Mouse (Mus musculus): ENCODE measurements around the gene Ppp2r5a. TPM values are rescaled to one million over a fixed set of nuclear protein-coding genes. Genes with fewer than 3 reads are reported as not detected.

Gene Ppp2r5a
- total and polyA plus RNA-seq, 3 experiments: 40.3 to 96.7 (median 62.0) TPM

- in situ Hi-C loops (cut with MboI; ENCODE audit: low pct_ligation_motif_present, low pct_unique_long_range_greater_than_20kb, low sequenced_read_pairs) (loop anchor here (25.0 kb wide), 1 partner anchor 464 kb away; the partner anchor contains the start of gene Nek2), dilution Hi-C loops (cut with MboI; ENCODE audit: extremely low pct_ligation_motif_present, extremely low pct_unique_long_range_greater_than_20kb, low sequenced_read_pairs) (no loop called here)
- H3K79me2 ChIP-seq (replicated peaks; ENCODE audit: control insufficient read depth, extremely low read depth, insufficient read depth, poor library complexity, severe bottlenecking): no peaks in the 10 kb centered on the region
- no peak overlapping the region for H3K4me2 ChIP-seq (ENCODE audit: insufficient read depth, low read depth, poor library complexity, severe bottlenecking)
- no peak overlapping the region for H3K27ac ChIP-seq (ENCODE audit: insufficient read depth, low read depth)
- no peak for DNase-seq (ENCODE audit: extremely low read depth)
- H3K27me3 ChIP-seq (replicated peaks): no peaks in the 10 kb centered on the region
- H3K4me3 ChIP-seq (replicated peaks in 1 of 3; ENCODE audit: low read depth in 2 of 3, low read length in 2 of 3, poor library complexity in 1 of 3): no peak overlapping the region
- H3K9me3 ChIP-seq (replicated peaks; ENCODE audit: low read length): no peaks in the 10 kb centered on the region
- H3K36me3 ChIP-seq (replicated peaks in 1 of 2; ENCODE audit: control insufficient read depth in 1 of 2, insufficient read depth in 1 of 2, low read length in 1 of 2): peaks cover 70 to 85% of the 10 kb centered on the region in 2 experiments
- no peak overlapping the region for H3K9ac ChIP-seq (ENCODE audit: insufficient read depth, low read depth)
- H3K4me1 ChIP-seq (ENCODE audit: control insufficient read depth in 1 of 2, insufficient read depth in 2 of 2): peaks cover 2 to 17% of the 10 kb centered on the region in 2 experiments; a peak in 3 of 4 replicates
- TF ChIP-seq MAX (IDR thresholded peaks at IDR 0.05; ENCODE audit: low read length): no peak
- no peak for TF ChIP-seq NELFE (IDR thresholded peaks at IDR 0.05; ENCODE audit: low read depth, low read length)
- TF ChIP-seq CTCF (conservative IDR thresholded peaks at IDR 0.05 in 1 of 2, IDR thresholded peaks at IDR 0.05 in 1 of 2; ENCODE audit: low read depth in 2 of 2, low read length in 2 of 2): no peak
- no peak for TF ChIP-seq JUND (conservative IDR thresholded peaks at IDR 0.05; ENCODE audit: low read depth, low read length)
- TF ChIP-seq TCF12 (IDR thresholded peaks at IDR 0.05; ENCODE audit: low read depth, low read length): no peak
- TF ChIP-seq E2F4 (IDR thresholded peaks at IDR 0.05; ENCODE audit: insufficient replicate concordance, low read depth, low read length): no peak
- TF ChIP-seq ZKSCAN1 (IDR thresholded peaks at IDR 0.05; ENCODE audit: borderline replicate concordance, low read depth, low read length): no peak
- TF ChIP-seq NRF1 (IDR thresholded peaks at IDR 0.05; ENCODE audit: low read depth, low read length): no peak
- TF ChIP-seq TBP (conservative IDR thresholded peaks at IDR 0.05; ENCODE audit: low read depth, low read length): no peak
Measured at GRCm38 (mm10) chr1:191348592-191348991, 54.5 kb downstream of the Ppp2r5a start.

GRCm38 (mm10) chr1:191347602-191348001 is 55.5 kb downstream of the Ppp2r5a start:
- dilution Hi-C loops (cut with MboI; ENCODE audit: extremely low pct_ligation_motif_present, extremely low pct_unique_long_range_greater_than_20kb, low sequenced_read_pairs) (no loop called here), in situ Hi-C loops (cut with MboI; ENCODE audit: low pct_ligation_motif_present, low pct_unique_long_range_greater_than_20kb, low sequenced_read_pairs) (loop anchor here (25.0 kb wide), 1 partner anchor 465 kb away; the partner anchor contains the start of gene Nek2)
- no peak overlapping the region for H3K4me2 ChIP-seq (ENCODE audit: insufficient read depth, low read depth, poor library complexity, severe bottlenecking)
- no peaks in the 10 kb centered on the region for H3K9me3 ChIP-seq (replicated peaks; ENCODE audit: low read length)
- no peaks in the 10 kb centered on the region for H3K27me3 ChIP-seq (replicated peaks)
- no peak for DNase-seq (ENCODE audit: extremely low read depth)
- no peak overlapping the region for H3K27ac ChIP-seq (ENCODE audit: insufficient read depth, low read depth)
- no peak overlapping the region for H3K4me3 ChIP-seq (replicated peaks in 1 of 3; ENCODE audit: low read depth in 2 of 3, low read length in 2 of 3, poor library complexity in 1 of 3)
- H3K4me1 ChIP-seq (ENCODE audit: control insufficient read depth in 1 of 2, insufficient read depth in 2 of 2): peaks cover 2 to 17% of the 10 kb centered on the region in 2 experiments; a peak in 3 of 4 replicates
- peaks cover 71 to 87% of the 10 kb centered on the region in 2 experiments for H3K36me3 ChIP-seq (replicated peaks in 1 of 2; ENCODE audit: control insufficient read depth in 1 of 2, insufficient read depth in 1 of 2, low read length in 1 of 2)
- no peak overlapping the region for H3K9ac ChIP-seq (ENCODE audit: insufficient read depth, low read depth)
- TF ChIP-seq MAFK (IDR thresholded peaks at IDR 0.05; ENCODE audit: insufficient replicate concordance, low read length): no peak
- no peak for TF ChIP-seq SIN3A (IDR thresholded peaks at IDR 0.05; ENCODE audit: low read length)
- TF ChIP-seq CHD1 (IDR thresholded peaks at IDR 0.05; ENCODE audit: low read depth, low read length): no peak
- TF ChIP-seq IRF4 (IDR thresholded peaks at IDR 0.05; ENCODE audit: low read depth, low read length): no peak
- no peak for TF ChIP-seq HCFC1 (IDR thresholded peaks at IDR 0.05; ENCODE audit: low read depth, low read length)
- TF ChIP-seq POLR2A (IDR thresholded peaks at IDR 0.05; ENCODE audit: low read depth, low read length): no peak
- H3K79me2 ChIP-seq (replicated peaks; ENCODE audit: control insufficient read depth, extremely low read depth, insufficient read depth, poor library complexity, severe bottlenecking): no peaks in the 10 kb centered on the region

GRCm38 (mm10) chr1:191340530-191340929 is 62.5 kb downstream of the Ppp2r5a start:
- H3K4me2 ChIP-seq (ENCODE audit: insufficient read depth, low read depth, poor library complexity, severe bottlenecking): no peak overlapping the region
- no peaks in the 10 kb centered on the region for H3K4me1 ChIP-seq (ENCODE audit: control insufficient read depth in 1 of 2, insufficient read depth in 2 of 2)
- H3K36me3 ChIP-seq (replicated peaks in 1 of 2; ENCODE audit: control insufficient read depth in 1 of 2, insufficient read depth in 1 of 2, low read length in 1 of 2): peaks cover 79 to 96% of the 10 kb centered on the region in 2 experiments
- H3K9ac ChIP-seq (ENCODE audit: insufficient read depth, low read depth): no peak overlapping the region
- in situ Hi-C loops (cut with MboI; ENCODE audit: low pct_ligation_motif_present, low pct_unique_long_range_greater_than_20kb, low sequenced_read_pairs) (loop anchor here (25.0 kb wide), 1 partner anchor 472 kb away; the partner anchor contains the start of gene Nek2), dilution Hi-C loops (cut with MboI; ENCODE audit: extremely low pct_ligation_motif_present, extremely low pct_unique_long_range_greater_than_20kb, low sequenced_read_pairs) (no loop called here)
- no peak for TF ChIP-seq POLR2A (IDR thresholded peaks at IDR 0.05; ENCODE audit: low read depth, low read length)
- TF ChIP-seq IRF4 (IDR thresholded peaks at IDR 0.05; ENCODE audit: low read depth, low read length): no peak
- TF ChIP-seq EP300 (IDR thresholded peaks at IDR 0.05; ENCODE audit: low read length): no peak
- TF ChIP-seq CHD2 (IDR thresholded peaks at IDR 0.05; ENCODE audit: low read length): no peak
- no peak for TF ChIP-seq MAZ (IDR thresholded peaks at IDR 0.05; ENCODE audit: low read depth, low read length)
- TF ChIP-seq GABPA (IDR thresholded peaks at IDR 0.05; ENCODE audit: insufficient replicate concordance, low read depth, low read length): no peak
- no peak for TF ChIP-seq ELF1 (IDR thresholded peaks at IDR 0.05; ENCODE audit: low read depth, low read length)
- TF ChIP-seq ZKSCAN1 (IDR thresholded peaks at IDR 0.05; ENCODE audit: borderline replicate concordance, low read depth, low read length): no peak
- TF ChIP-seq JUN (IDR thresholded peaks at IDR 0.05; ENCODE audit: insufficient read depth, low read depth, low read length): no peak
- TF ChIP-seq JUND (conservative IDR thresholded peaks at IDR 0.05; ENCODE audit: low read depth, low read length): no peak
- no peak for TF ChIP-seq MAX (IDR thresholded peaks at IDR 0.05; ENCODE audit: low read length)
- H3K4me3 ChIP-seq (replicated peaks in 1 of 3; ENCODE audit: low read depth in 2 of 3, low read length in 2 of 3, poor library complexity in 1 of 3): no peak overlapping the region
- H3K79me2 ChIP-seq (replicated peaks; ENCODE audit: control insufficient read depth, extremely low read depth, insufficient read depth, poor library complexity, severe bottlenecking): no peaks in the 10 kb centered on the region
- H3K27me3 ChIP-seq (replicated peaks): no peaks in the 10 kb centered on the region
- H3K9me3 ChIP-seq (replicated peaks; ENCODE audit: low read length): peaks cover 17% of the 10 kb centered on the region
- no peak overlapping the region for H3K27ac ChIP-seq (ENCODE audit: insufficient read depth, low read depth)
- DNase-seq (ENCODE audit: extremely low read depth): no peak

All from CH12.LX (cell line).